8 mouse cellular contexts compared by ENCODE assay signal in genomic region chr9:121937944-121938355, GRCm38 (mm10). TPM values are rescaled to one million over a fixed set of nuclear protein-coding genes. Genes with fewer than 3 reads are reported as not detected.
DNase-seq lines count a peak whose midpoint lies in the region; ATAC-seq and TF ChIP-seq lines count a peak whose summit lies in the region.

No protein-coding gene starts in this region.

- H3K9me3 ChIP-seq in heart, postnatal 0 days (replicated peaks; ENCODE audit: control insufficient read depth, low read length) = no peaks in the 10 kb centered on the region
- H3K9me3 ChIP-seq in forebrain, embryonic 11.5 days (ENCODE audit: control insufficient read depth, low read length) = no peaks in the 10 kb centered on the region

- 62% methylated on average over 21 of the region's 21 CpGs for WGBS in heart, postnatal 0 days
- WGBS in bone marrow, adult 2 months = 56% methylated on average over 21 of the region's 21 CpGs
- 62% methylated on average over 21 of the region's 21 CpGs for WGBS in forebrain, embryonic 11.5 days
- 58% methylated on average over 21 of the region's 21 CpGs for WGBS in liver, adult 2 months
- 56% methylated on average over 21 of the region's 21 CpGs for WGBS in small intestine, adult 2 months

- no peak for TF ChIP-seq EP300 in heart, postnatal 0 days (IDR thresholded peaks at IDR 0.05; ENCODE audit: low read depth)

- no peak for DNase-seq in heart, postnatal 0 days (ENCODE audit: low spot score)
- DNase-seq in heart, postnatal 4 days = no peak
- peak; percentile 63 for DNase-seq in forebrain, embryonic 11.5 days (ENCODE audit: low spot score)
- DNase-seq in liver, adult 2 months (ENCODE audit: extremely low read depth, low read depth, low spot score) = no peak
- DNase-seq in layer of hippocampus, adult 9-10 months (ENCODE audit: low spot score) = no peak
- no peak for DNase-seq in right cerebral cortex, adult 18-20 months

- H3K36me3 ChIP-seq in heart, postnatal 0 days (replicated peaks; ENCODE audit: control insufficient read depth, insufficient read depth, low read length) = no peaks in the 10 kb centered on the region
- H3K36me3 ChIP-seq in forebrain, embryonic 11.5 days (ENCODE audit: control insufficient read depth, insufficient read depth, low read length) = no peaks in the 10 kb centered on the region
- no peaks in the 10 kb centered on the region; the same call in 1 of the 2 replicates for H3K36me3 ChIP-seq in liver, adult 2 months (ENCODE audit: control insufficient read depth, insufficient read depth, low read length)
- H3K36me3 ChIP-seq in small intestine, adult 2 months (ENCODE audit: control insufficient read depth, insufficient read depth, low read length) = no peaks in the 10 kb centered on the region

- no peak overlapping the region; the same call in 1 of the 2 replicates for H3K9ac ChIP-seq in heart, postnatal 0 days (replicated peaks; ENCODE audit: low read depth, low read length)
- peak overlapping the region; percentile 57 for H3K9ac ChIP-seq in forebrain, embryonic 11.5 days (ENCODE audit: low read length)
- H3K9ac ChIP-seq in liver, adult 2 months (ENCODE audit: low read depth, low read length) = peak overlapping the region; percentile 58

- TF ChIP-seq CTCF in heart, postnatal 0 days (IDR thresholded peaks at IDR 0.05; ENCODE audit: low read depth) = no peak
- no peak for TF ChIP-seq CTCF in bone marrow, adult 2 months (IDR thresholded peaks at IDR 0.05; ENCODE audit: control insufficient read depth, insufficient read depth, low read length)
- no peak for TF ChIP-seq CTCF in liver, adult 2 months (IDR thresholded peaks at IDR 0.05; ENCODE audit: low read depth, low read length)
- TF ChIP-seq CTCF in small intestine, adult 2 months (IDR thresholded peaks at IDR 0.05; ENCODE audit: extremely low read depth, insufficient read length, insufficient replicate concordance, low read depth, low read length) = no peak

- H3K4me1 ChIP-seq in heart, postnatal 0 days (ENCODE audit: control insufficient read depth, insufficient read depth) = no peaks in the 10 kb centered on the region
- no peaks in the 10 kb centered on the region for H3K4me1 ChIP-seq in bone marrow, adult 2 months (ENCODE audit: control insufficient read depth, insufficient read depth, low read length)
- H3K4me1 ChIP-seq in forebrain, embryonic 11.5 days (replicated peaks; ENCODE audit: control insufficient read depth, insufficient read depth, low read length) = no peaks in the 10 kb centered on the region
- H3K4me1 ChIP-seq in liver, adult 2 months (ENCODE audit: control insufficient read depth, insufficient read depth, low read length) = peaks cover 6% of the 10 kb centered on the region
- no peaks in the 10 kb centered on the region for H3K4me1 ChIP-seq in small intestine, adult 2 months (ENCODE audit: control insufficient read depth, insufficient read depth, insufficient read length, low read length)

- peak overlapping the region; percentile 46 for H3K4me2 ChIP-seq in heart, postnatal 0 days (ENCODE audit: low read depth, low read length)
- peak overlapping the region; percentile 41 for H3K4me2 ChIP-seq in forebrain, embryonic 11.5 days (ENCODE audit: low read depth, low read length, severe bottlenecking)

- H3K79me2 ChIP-seq in liver, adult 2 months (ENCODE audit: control insufficient read depth, insufficient read depth, low read length) = no peaks in the 10 kb centered on the region

- peak overlapping the region; percentile 38 for H3K4me3 ChIP-seq in heart, postnatal 0 days (ENCODE audit: low read depth, low read length)
- H3K4me3 ChIP-seq in bone marrow, adult 2 months (replicated peaks; ENCODE audit: control insufficient read depth, low read depth, low read length) = peak overlapping the region; percentile 50
- H3K4me3 ChIP-seq in forebrain, embryonic 11.5 days (ENCODE audit: low read depth, low read length) = peak overlapping the region; percentile 34
- peak overlapping the region; percentile 65 for H3K4me3 ChIP-seq in liver, adult 2 months (ENCODE audit: insufficient read depth, low read depth, low read length)
- H3K4me3 ChIP-seq in small intestine, adult 2 months (ENCODE audit: low read depth, low read length) = peak overlapping the region; percentile 51

- no peaks in the 10 kb centered on the region for H3K27me3 ChIP-seq in heart, postnatal 0 days (ENCODE audit: control insufficient read depth, insufficient read depth, low read length)
- H3K27me3 ChIP-seq in forebrain, embryonic 11.5 days (ENCODE audit: control insufficient read depth, insufficient read depth, low read length) = no peaks in the 10 kb centered on the region
- H3K27me3 ChIP-seq in liver, adult 2 months (ENCODE audit: control insufficient read depth, insufficient read depth, low read length) = no peaks in the 10 kb centered on the region
- no peaks in the 10 kb centered on the region; the same call in 1 of the 2 replicates for H3K27me3 ChIP-seq in small intestine, adult 2 months (ENCODE audit: control insufficient read depth, insufficient read depth, low read length)

- no peak for ATAC-seq in heart, postnatal 0 days (ENCODE audit: insufficient read depth, low read depth)
- ATAC-seq in forebrain, embryonic 11.5 days (replicated peaks; ENCODE audit: low FRiP score) = peak; percentile 64

- H3K27ac ChIP-seq in heart, postnatal 0 days (ENCODE audit: low read depth) = no peak overlapping the region
- no peak overlapping the region for H3K27ac ChIP-seq in bone marrow, adult 2 months (ENCODE audit: control insufficient read depth, insufficient read depth, low read depth, low read length, poor library complexity)
- no peak overlapping the region for H3K27ac ChIP-seq in forebrain, embryonic 11.5 days (ENCODE audit: low read depth, low read length)
- H3K27ac ChIP-seq in liver, adult 2 months (replicated peaks; ENCODE audit: insufficient read depth, low read depth, low read length) = no peak overlapping the region
- H3K27ac ChIP-seq in small intestine, adult 2 months (ENCODE audit: insufficient read depth, low read depth, low read length) = no peak overlapping the region

- TF ChIP-seq POLR2A in bone marrow, adult 2 months (IDR thresholded peaks at IDR 0.05; ENCODE audit: borderline replicate concordance, control insufficient read depth, low read depth, low read length) = no peak
- TF ChIP-seq POLR2A in liver, adult 2 months (IDR thresholded peaks at IDR 0.05; ENCODE audit: extremely low read depth, insufficient read depth, low read length) = 0 out of 2 replicates have a peak, but pooled peaks have one; percentile 7
- TF ChIP-seq POLR2A in small intestine, adult 2 months (IDR thresholded peaks at IDR 0.05; ENCODE audit: low read depth, low read length) = no peak

RNA-seq across cellular contexts. Expression of gene Fam198a, which starts 12.8 kb away (rescaled TPM):
- total RNA-seq in heart, postnatal 0 days (2014; rRNA removed; ENCODE audit: low replicate concordance) = 1.1 and 3.1 TPM in 2 replicates
- 0.78 and 0.85 TPM in 2 replicates for polyA plus RNA-seq in heart, postnatal 0 days (2015; fragmentation: Nextera tagmentation; extraction: Ambion mirVana)
- total RNA-seq in heart, postnatal 4 days (2021) = under 1 TPM; 0.77 to 0.79 TPM
- polyA plus RNA-seq in bone marrow, adult 2 months (2011; ENCODE audit: insufficient read depth, insufficient read length, low replicate concordance, missing spikeins) = 0.36 TPM in 1 of 2 replicates, not detected in the other
- polyA plus RNA-seq in forebrain, embryonic 11.5 days (2014; fragmentation: Nextera tagmentation; extraction: Ambion mirVana) = 0.31 and 0.40 TPM in 2 replicates
- total RNA-seq in liver, adult 2 months (2014; rRNA removed) = 0.74 and 4.0 TPM in 2 replicates
- 2.3 and 4.4 TPM in 2 replicates for polyA plus RNA-seq in liver, adult 2 months (2012; rRNA removed)
- polyA plus RNA-seq in small intestine, adult 2 months (2012; rRNA removed) = 0.24 and 0.39 TPM in 2 replicates

RNA-seq across cellular contexts. Expression of gene Cyp8b1, which starts 21.8 kb away (rescaled TPM):
- not detected in 2 replicates for total RNA-seq in heart, postnatal 0 days (2014; rRNA removed; ENCODE audit: low replicate concordance)
- not detected in 2 replicates for polyA plus RNA-seq in heart, postnatal 0 days (2015; fragmentation: Nextera tagmentation; extraction: Ambion mirVana)
- not detected for total RNA-seq in heart, postnatal 4 days (2021)
- polyA plus RNA-seq in bone marrow, adult 2 months (2011; ENCODE audit: insufficient read depth, insufficient read length, low replicate concordance, missing spikeins) = 0.77 TPM in 1 of 2 replicates, not detected in the other
- polyA plus RNA-seq in forebrain, embryonic 11.5 days (2014; fragmentation: Nextera tagmentation; extraction: Ambion mirVana) = not detected in 2 replicates
- 86.4 and 128 TPM in 2 replicates for total RNA-seq in liver, adult 2 months (2014; rRNA removed)
- 292 and 305 TPM in 2 replicates for polyA plus RNA-seq in liver, adult 2 months (2012; rRNA removed)
- not detected in 2 replicates for polyA plus RNA-seq in small intestine, adult 2 months (2012; rRNA removed)

RNA-seq across cellular contexts. Expression of gene Ackr2, which starts 39.8 kb away (rescaled TPM):
- 4.1 and 4.6 TPM in 2 replicates for total RNA-seq in heart, postnatal 0 days (2014; rRNA removed; ENCODE audit: low replicate concordance)
- polyA plus RNA-seq in heart, postnatal 0 days (2015; fragmentation: Nextera tagmentation; extraction: Ambion mirVana) = 1.6 and 2.1 TPM in 2 replicates
- 1 to 10 TPM; 3.1 to 5.8 TPM for total RNA-seq in heart, postnatal 4 days (2021)
- not detected in 2 replicates for polyA plus RNA-seq in bone marrow, adult 2 months (2011; ENCODE audit: insufficient read depth, insufficient read length, low replicate concordance, missing spikeins)
- 0.97 and 1.4 TPM in 2 replicates for polyA plus RNA-seq in forebrain, embryonic 11.5 days (2014; fragmentation: Nextera tagmentation; extraction: Ambion mirVana)
- 1.6 and 2.3 TPM in 2 replicates for total RNA-seq in liver, adult 2 months (2014; rRNA removed)
- polyA plus RNA-seq in liver, adult 2 months (2012; rRNA removed) = 1.4 and 2.4 TPM in 2 replicates
- 0.42 and 1.4 TPM in 2 replicates for polyA plus RNA-seq in small intestine, adult 2 months (2012; rRNA removed)

RNA-seq across cellular contexts. Expression of gene Pomgnt2, which starts 59.0 kb away (rescaled TPM):
- 14.2 and 19.4 TPM in 2 replicates for total RNA-seq in heart, postnatal 0 days (2014; rRNA removed; ENCODE audit: low replicate concordance)
- polyA plus RNA-seq in heart, postnatal 0 days (2015; fragmentation: Nextera tagmentation; extraction: Ambion mirVana) = 6.9 and 7.9 TPM in 2 replicates
- 1 to 10 TPM; 7.8 to 7.9 TPM for total RNA-seq in heart, postnatal 4 days (2021)
- polyA plus RNA-seq in bone marrow, adult 2 months (2011; ENCODE audit: insufficient read depth, insufficient read length, low replicate concordance, missing spikeins) = 0.90 and 3.0 TPM in 2 replicates
- polyA plus RNA-seq in forebrain, embryonic 11.5 days (2014; fragmentation: Nextera tagmentation; extraction: Ambion mirVana) = 12.9 and 14.6 TPM in 2 replicates
- total RNA-seq in liver, adult 2 months (2014; rRNA removed) = 1.7 TPM in 2 replicates
- polyA plus RNA-seq in liver, adult 2 months (2012; rRNA removed) = 3.8 and 5.3 TPM in 2 replicates
- polyA plus RNA-seq in small intestine, adult 2 months (2012; rRNA removed) = 7.5 and 10.4 TPM in 2 replicates

Comparison
In these comparisons a context has a peak if more than half of its experiments do, and no peak if none do; other contexts are left out.
1. RNA of gene Cyp8b1, which starts 21.8 kb away (polyA plus RNA-seq): 292 to 305 TPM in liver, adult 2 months; 0.77 TPM in bone marrow, adult 2 months, not detected in heart, postnatal 0 days, not detected in forebrain, embryonic 11.5 days and not detected in small intestine, adult 2 months; every median in the first group is over 100 times any median in the second.
2. Peak in every context shown above with its lines, with median percentiles within 50 percentile points of each other: H3K4me3 ChIP-seq.